Mouse (Mus musculus) cerebellum, postnatal 10 days (tissue): ENCODE measurements around the gene Hoxa4.

ENCODE experiments used
- DNase-seq, 2 experiments: peaks; one replicate each; pipeline ENCODE4 v3.0.0; 2021; ENCODE audit warnings: mixed read lengths in 2 of 2

The Hoxa4 gene

GRCm38 (mm10) chr6:52228475-52229465, 37.2 kb upstream of the Hoxa4 start:
- no peak for DNase-seq

DNA sequence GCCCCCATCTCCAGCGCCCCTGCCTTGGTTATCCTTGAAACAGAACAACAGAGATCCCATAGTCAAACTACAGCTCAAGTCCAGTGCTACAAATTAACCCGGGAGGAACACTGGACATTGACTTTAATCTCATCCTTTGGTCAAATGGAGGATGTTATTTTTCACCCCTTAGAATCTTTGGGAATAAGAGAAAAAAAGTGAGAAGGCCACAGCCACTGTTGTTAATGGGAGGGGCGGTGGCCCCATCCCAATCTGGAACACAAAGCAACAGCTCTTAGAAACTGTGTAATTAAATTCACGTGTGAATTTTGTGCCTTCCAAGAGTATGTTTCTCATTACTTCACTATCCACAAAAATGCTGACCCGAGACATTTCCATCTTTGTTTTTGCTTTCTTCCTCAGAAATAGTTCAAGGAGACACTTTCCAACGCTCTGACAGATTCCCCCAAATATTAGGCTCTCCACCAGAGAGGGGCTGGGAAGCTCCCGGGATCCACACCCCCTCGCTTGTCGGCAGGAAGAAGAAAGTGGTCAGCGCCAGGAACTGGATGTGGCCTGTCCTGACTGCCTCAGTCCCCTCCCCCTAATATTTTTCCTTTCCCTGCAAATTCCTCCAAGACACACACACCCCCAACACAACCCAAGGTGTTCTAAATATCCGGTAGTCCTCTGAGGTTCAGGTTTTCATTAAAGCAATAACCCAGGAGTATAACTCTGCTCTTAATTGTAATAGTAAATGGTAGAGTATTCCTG, 36.1 kb upstream of the Hoxa4 start:
- DNase-seq, result no peak

GRCm38 (mm10) chr6:52226569-52227257, 35.2 kb upstream of the Hoxa4 start:
- no peak for DNase-seq

DNA sequence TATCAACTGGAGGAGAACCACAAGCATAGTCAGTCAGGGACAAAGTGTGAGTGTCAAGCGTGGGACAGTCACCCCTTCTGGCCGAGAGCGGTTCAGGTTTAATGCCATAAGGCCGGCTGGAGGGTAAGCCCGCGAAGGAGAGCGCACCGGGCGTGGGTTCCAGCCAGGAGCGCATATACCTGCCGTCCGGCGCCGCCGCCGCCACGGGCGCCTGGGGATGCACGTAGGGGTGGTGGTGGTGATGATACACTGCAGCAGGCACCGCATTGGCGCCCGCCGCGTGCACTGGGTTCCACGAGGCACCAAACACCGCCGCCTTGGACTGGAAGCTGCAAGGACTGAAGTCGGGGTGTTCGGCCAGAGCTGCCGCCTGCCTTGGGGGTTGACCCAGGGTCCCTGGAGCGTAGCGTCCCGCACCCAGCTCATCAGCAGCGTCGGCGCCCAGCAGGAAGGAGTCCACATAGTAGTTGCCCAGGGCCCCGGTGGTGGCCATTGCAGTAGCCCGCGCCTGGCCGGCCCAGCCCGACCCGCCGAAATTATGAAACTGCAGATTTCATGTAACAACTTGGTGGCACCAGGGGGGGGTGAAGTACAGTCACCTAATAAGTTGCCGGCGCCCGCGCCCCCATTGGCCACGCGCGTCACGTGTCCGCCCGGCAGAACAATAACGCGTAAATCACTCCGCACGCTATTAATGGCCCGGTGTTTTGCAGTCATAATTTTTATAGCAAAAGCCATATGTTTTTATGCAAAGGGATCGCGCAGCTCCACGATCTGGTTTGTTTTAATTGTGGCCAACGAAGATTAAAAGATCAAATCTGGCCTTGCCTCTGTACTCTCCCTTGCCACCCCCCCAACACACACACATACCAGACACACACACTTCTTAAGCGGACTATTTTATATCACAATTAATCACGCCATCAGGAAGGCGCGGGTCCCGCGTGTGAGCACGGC, 34.3 kb upstream of the Hoxa4 start:
- DNase-seq, result no peak

DNA sequence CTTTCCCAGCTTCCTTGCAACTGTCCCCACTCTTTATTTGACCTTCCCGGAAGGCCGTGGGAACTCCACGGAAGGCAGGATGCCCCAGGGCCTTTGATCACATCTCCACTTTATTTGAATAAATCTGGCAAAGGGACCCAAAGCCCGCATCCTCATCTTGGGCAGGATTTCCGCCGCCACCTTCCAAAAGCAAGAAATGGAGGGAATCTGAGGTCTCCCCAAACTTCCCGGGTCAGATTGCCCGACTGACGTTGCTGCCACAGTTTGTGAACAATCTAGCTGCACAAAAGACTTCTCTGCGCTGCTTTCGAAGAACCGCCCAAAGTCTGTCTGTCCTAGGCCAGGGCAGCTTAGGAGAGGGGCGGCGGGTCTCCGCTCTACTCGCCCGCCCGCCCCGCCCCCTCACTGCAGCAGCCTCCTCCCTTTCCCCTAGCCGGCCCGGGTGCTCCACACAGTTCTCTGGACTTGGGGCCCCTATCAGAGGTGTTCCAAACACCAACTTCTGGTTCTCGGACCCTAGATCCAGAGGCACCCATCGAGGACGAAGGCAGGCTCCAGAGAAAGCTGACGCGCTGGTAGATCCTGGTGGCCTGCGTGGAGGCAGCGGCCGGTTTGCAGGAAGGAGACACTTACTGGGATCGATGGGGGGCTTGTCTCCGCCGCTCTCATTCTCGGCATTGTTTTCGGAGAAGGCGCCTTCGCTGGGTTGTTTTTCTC, 33.5 kb upstream of the Hoxa4 start:
- no peak for DNase-seq

GRCm38 (mm10) chr6:52223939-52224760, 32.6 kb upstream of the Hoxa4 start:
- DNase-seq, result no peak

DNA sequence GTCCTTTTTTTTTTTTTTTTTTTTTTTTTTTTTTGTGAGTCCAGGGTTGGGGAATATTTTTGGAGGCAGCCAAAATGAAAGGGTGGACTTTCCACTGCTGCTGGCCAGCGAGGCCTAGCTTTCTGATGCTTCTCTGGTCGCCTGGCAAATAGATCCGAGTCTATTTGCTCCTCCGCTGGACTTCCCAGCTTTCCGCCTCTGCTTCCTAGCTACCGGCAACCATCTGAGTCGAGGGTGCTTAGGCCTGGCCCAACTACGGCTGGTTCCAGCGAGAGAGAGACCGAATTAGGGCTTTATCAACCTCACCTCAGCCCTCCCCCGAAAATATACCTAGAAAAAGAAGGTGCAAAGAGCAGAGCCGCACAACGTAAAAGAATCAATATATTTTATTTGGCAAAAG, 31.2 kb upstream of the Hoxa4 start:
- no peak for DNase-seq

GRCm38 (mm10) chr6:52221993-52222685, 30.6 kb upstream of the Hoxa4 start:
- peak; percentile 25 to 29 for DNase-seq

GRCm38 (mm10) chr6:52221337-52221992, 29.9 kb upstream of the Hoxa4 start, which contains the start of gene Hoxa7:
TSS of gene Hoxa7 (minus strand) at chr6:52221854.
- peak; percentile 91 to 94 for DNase-seq

- DNase-seq, result no peak
Measured at GRCm38 (mm10) chr6:52220865-52221310, 29.3 kb upstream of the Hoxa4 start.

DNA sequence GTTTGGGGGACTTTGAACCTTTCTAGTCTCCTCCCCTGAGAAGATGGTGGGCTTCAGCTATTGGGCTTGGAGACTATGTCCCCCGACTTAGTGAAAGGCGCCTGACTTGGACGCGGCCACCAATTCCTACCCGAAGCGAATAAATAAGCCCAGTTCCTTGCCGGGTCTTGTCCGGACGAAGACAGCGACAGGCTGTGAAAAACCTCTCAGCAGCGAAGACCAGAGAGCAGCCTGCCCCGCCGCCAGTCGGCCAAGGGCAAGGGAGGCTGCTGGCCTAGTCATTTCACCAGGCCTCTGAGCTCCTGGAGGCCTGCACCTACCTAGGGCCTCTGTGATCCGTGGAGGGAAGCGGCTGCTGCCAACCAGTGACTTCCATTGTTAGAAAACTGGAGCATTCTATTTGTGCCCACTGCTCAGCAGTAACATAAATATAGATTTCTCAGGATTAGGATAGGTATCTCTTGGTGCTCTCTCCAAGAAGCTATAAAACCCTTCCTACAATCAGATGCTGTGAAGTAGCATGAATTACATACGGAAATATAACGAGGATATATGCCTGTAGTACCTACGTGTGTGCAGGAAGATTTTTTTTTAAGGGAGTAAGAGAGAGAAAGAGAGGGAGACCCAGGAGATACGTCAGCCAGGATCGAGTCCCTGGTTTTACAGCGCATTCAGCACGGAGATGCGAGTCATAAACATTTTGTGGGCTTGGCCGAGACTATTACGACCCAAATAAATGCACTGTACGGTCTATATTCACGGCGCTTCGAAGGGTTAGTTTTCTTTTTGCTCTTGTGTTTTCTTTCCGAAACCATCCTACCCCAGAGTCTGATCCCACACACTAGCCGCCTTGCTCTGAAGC, 28.7 kb upstream of the Hoxa4 start:
- DNase-seq, result peak; percentile 11 to 57

- DNase-seq, result peak in 1 of 2 experiments; percentile 56
Measured at GRCm38 (mm10) chr6:52219234-52219942, 27.8 kb upstream of the Hoxa4 start.

- no peak for DNase-seq
Measured at GRCm38 (mm10) chr6:52218643-52219215, 27.2 kb upstream of the Hoxa4 start.

DNA sequence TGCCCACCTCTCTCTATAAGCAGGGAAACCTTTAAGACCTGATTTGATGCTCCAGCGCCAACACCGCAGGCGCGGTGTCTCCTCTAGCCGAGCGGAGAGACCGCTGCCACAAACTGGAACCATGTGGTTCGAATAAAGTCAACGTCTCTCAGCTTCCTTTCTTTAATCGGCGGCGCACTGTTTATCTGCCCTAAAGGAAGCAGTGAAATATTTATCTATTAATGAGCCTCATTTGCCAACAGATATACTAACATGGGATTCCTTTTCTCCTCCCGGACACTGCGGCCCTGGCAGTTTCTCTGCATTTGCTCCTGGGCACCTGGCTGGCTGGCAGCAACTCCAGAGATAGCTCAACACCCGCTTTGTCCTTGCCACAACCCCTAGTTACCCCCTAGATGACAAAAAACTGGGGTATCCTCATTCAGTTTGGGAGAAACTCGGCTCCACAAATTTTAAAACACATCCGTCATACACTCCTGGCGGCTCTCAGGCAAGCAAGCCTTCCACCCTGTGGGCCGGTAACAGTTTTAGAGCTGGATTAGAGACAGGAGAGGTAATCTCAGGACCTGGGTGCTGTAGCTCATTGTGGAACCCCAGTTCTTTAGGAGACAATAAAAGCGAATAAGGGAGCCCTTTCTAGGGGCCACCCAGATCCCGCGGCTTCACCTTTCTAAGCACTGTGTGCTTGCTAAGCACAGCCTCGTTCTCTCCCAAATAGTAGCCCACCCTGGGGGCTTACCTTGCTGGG, 26.5 kb upstream of the Hoxa4 start:
- peak in 1 of 2 experiments; percentile 60 for DNase-seq

GRCm38 (mm10) chr6:52217459-52217768, 25.9 kb upstream of the Hoxa4 start:
- no peak for DNase-seq
